Mouse (Mus musculus): ENCODE data around the gene Adamts1. TPM values are rescaled to one million over a fixed set of nuclear protein-coding genes. Genes with fewer than 3 reads are reported as not detected.

Adamts1 gene
- 4.9 and 5.5 TPM in 2 replicates for polyA plus RNA-seq (2021; fragmentation: Nextera tagmentation)
- long read RNA-seq, experiment 1, full-length matches to known transcripts: 21 of 26 reads
- long read RNA-seq, experiment 1, partial matches to known transcripts: 2 of 26 reads
- long read RNA-seq, experiment 1, other reads (novel, unspliced or antisense): 3 of 26 reads
- long read RNA-seq, experiment 2, full-length matches to known transcripts: 3 of 5 reads
- long read RNA-seq, experiment 2, partial matches to known transcripts: 2 of 5 reads
- long read RNA-seq, experiment 2, other reads (novel, unspliced or antisense): 0 of 5 reads

GRCm38 (mm10) chr16:85802954-85803353, at the start of gene Adamts1:
Adamts1 (minus strand) TSS chr16:85803113.

Other genes starting within 250 kb of the Adamts1 start
- gene Cyyr1, start 249.7 kb downstream of the Adamts1 start, polyA plus RNA-seq (2021; fragmentation: Nextera tagmentation): 2.1 TPM in 2 replicates
- 0.24 and 0.39 TPM in 2 replicates for gene Adamts5, start 98.7 kb upstream of the Adamts1 start, polyA plus RNA-seq (2021; fragmentation: Nextera tagmentation)